Mouse (Mus musculus): ENCODE results near the gene Gm20708. TPM values are rescaled to one million over a fixed set of nuclear protein-coding genes. Genes with fewer than 3 reads are reported as not detected.
"Not testable (repeated sequence)": the region's sequence is repeated elsewhere in the genome, so short reads cannot be mapped to it uniquely, and the experiment has no call there.

The Gm20708 gene
- polyA plus RNA-seq, 1 experiment from 2014 or later, result not detected

DNA sequence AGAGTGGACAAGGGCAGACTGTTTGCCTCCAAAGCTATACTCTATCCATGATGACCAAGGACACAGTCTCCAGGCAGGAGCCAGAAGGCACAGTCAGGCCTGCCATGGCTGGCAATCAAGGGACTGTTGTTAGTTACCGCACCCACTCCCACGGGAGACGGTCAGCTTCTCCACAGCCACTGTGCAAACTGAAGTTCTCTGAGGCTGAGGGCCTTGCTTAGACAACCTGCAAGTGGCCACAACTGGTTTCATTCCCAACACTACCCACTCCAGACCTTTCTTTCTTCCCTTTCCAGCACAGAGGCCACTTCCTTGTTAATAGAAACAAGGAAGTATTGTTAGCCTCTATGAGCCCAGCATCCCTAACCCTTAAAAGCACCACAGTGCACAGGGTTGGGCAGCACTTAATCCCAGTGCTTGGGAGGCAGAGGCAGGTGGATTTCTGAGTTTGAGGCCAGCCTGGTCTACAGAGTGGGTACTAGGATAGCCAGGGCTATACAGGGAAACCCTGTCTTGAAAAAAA, 6.2 kb upstream of the Gm20708 start:
- Histone ChIP-seq H3K27ac (replicated peaks; ENCODE audit: low read depth, low read length) (no peak overlapping the region), H3K36me3 (replicated peaks; ENCODE audit: control insufficient read depth, insufficient read depth, low read depth, low read length) (no peaks in the 10 kb centered on the region), H3K9me3 (replicated peaks; ENCODE audit: control insufficient read depth, low read length) (no peaks in the 10 kb centered on the region), H3K9ac (replicated peaks; ENCODE audit: low read length) (no peak overlapping the region), H3K4me3 (ENCODE audit: low read depth, low read length) (no peak overlapping the region), H3K4me2 (ENCODE audit: low read depth, low read length) (no peak overlapping the region), H3K27me3 (ENCODE audit: control insufficient read depth, insufficient read depth, low read length) (no peaks in the 10 kb centered on the region), H3K4me1 (ENCODE audit: control insufficient read depth, insufficient read depth, low read length) (no peaks in the 10 kb centered on the region)
- DNase-seq (ENCODE audit: low spot score) (no peak), ATAC-seq (replicated peaks; ENCODE audit: insufficient number of reproducible peaks, low FRiP score, low TSS enrichment, low read depth) (no peak)
- 91% methylated on average over 3 of the region's 3 CpGs for WGBS

DNA sequence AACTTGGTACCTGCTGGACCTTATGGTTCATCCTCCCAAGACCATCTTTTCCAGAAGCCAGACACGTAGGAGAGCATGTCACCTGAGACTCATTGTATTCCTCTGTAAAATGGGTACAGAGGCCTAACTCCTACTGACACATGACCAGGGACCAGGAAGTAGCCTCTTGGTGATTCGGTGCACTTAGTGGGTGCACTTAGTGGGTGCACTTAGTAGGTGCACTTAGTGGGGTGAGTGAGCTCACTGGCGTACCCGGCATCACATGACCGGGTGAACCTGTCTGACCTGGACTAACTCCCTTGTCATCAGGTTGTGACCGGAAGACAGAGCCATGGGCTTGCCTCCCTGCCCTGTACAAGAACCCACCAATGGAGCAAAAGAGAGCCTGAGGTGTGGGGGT, 2.7 kb upstream of the Gm20708 start:
- H3K4me3 ChIP-seq (ENCODE audit: low read depth, low read length), result no peak overlapping the region
- no peak overlapping the region for H3K27ac ChIP-seq (replicated peaks; ENCODE audit: low read depth, low read length)
- no peak overlapping the region for H3K9ac ChIP-seq (replicated peaks; ENCODE audit: low read length)
- H3K4me1 ChIP-seq (ENCODE audit: control insufficient read depth, insufficient read depth, low read length), result no peaks in the 10 kb centered on the region; the same call in 1 of the 2 replicates
- DNase-seq (ENCODE audit: low spot score), result no peak
- no peaks in the 10 kb centered on the region for H3K9me3 ChIP-seq (replicated peaks; ENCODE audit: control insufficient read depth, low read length)
- WGBS, result 94% methylated on average over 6 of the region's 6 CpGs
- H3K36me3 ChIP-seq (replicated peaks; ENCODE audit: control insufficient read depth, insufficient read depth, low read depth, low read length), result no peaks in the 10 kb centered on the region
- H3K27me3 ChIP-seq (ENCODE audit: control insufficient read depth, insufficient read depth, low read length), result no peaks in the 10 kb centered on the region
- ATAC-seq (replicated peaks; ENCODE audit: insufficient number of reproducible peaks, low FRiP score, low TSS enrichment, low read depth), result no peak
- H3K4me2 ChIP-seq (ENCODE audit: low read depth, low read length), result no peak overlapping the region

GRCm38 (mm10) chr11:117810401-117811046, 1.1 kb downstream of the Gm20708 start:
- peak; percentile 84 for DNase-seq (ENCODE audit: low spot score)
- peak overlapping the region; percentile 74 for H3K4me3 ChIP-seq (ENCODE audit: low read depth, low read length)
- no peaks in the 10 kb centered on the region for H3K9me3 ChIP-seq (replicated peaks; ENCODE audit: control insufficient read depth, low read length)
- peak overlapping the region; percentile 100 for H3K4me2 ChIP-seq (ENCODE audit: low read depth, low read length)
- under 1% methylated on average over 21 of the region's 21 CpGs for WGBS
- peaks cover 7% of the 10 kb centered on the region for H3K36me3 ChIP-seq (replicated peaks; ENCODE audit: control insufficient read depth, insufficient read depth, low read depth, low read length)
- H3K4me1 ChIP-seq (ENCODE audit: control insufficient read depth, insufficient read depth, low read length), result no peaks in the 10 kb centered on the region; the same call in 1 of the 2 replicates
- H3K9ac ChIP-seq (replicated peaks; ENCODE audit: low read length), result peak overlapping the region; percentile 60
- no peaks in the 10 kb centered on the region for H3K27me3 ChIP-seq (ENCODE audit: control insufficient read depth, insufficient read depth, low read length)
- ATAC-seq (replicated peaks; ENCODE audit: insufficient number of reproducible peaks, low FRiP score, low TSS enrichment, low read depth), result peak; percentile 85
- H3K27ac ChIP-seq (replicated peaks; ENCODE audit: low read depth, low read length), result no peak overlapping the region

GRCm38 (mm10) chr11:117813867-117814266, 4.4 kb downstream of the Gm20708 start:
- H3K27ac ChIP-seq (replicated peaks; ENCODE audit: low read depth, low read length), result no peak overlapping the region
- 84% methylated on average over 5 of the region's 5 CpGs for WGBS

GRCm38 (mm10) chr11:117814704-117815366, 5.4 kb downstream of the Gm20708 start:
- 96% methylated on average over 6 of the region's 6 CpGs for WGBS
- Histone ChIP-seq H3K36me3 (replicated peaks; ENCODE audit: control insufficient read depth, insufficient read depth, low read depth, low read length) (peaks cover 7% of the 10 kb centered on the region), H3K27ac (replicated peaks; ENCODE audit: low read depth, low read length) (no peak overlapping the region), H3K4me3 (ENCODE audit: low read depth, low read length) (no peak overlapping the region), H3K4me2 (ENCODE audit: low read depth, low read length) (no peak overlapping the region), H3K9ac (replicated peaks; ENCODE audit: low read length) (no peak overlapping the region), H3K4me1 (ENCODE audit: control insufficient read depth, insufficient read depth, low read length) (no peaks in the 10 kb centered on the region; the same call in 1 of the 2 replicates), H3K9me3 (replicated peaks; ENCODE audit: control insufficient read depth, low read length) (no peaks in the 10 kb centered on the region), H3K27me3 (ENCODE audit: control insufficient read depth, insufficient read depth, low read length) (no peaks in the 10 kb centered on the region)
- ATAC-seq (replicated peaks; ENCODE audit: insufficient number of reproducible peaks, low FRiP score, low TSS enrichment, low read depth) (no peak), DNase-seq (ENCODE audit: low spot score) (no peak)

More at GRCm38 (mm10) chr11:117813867-117814266, 4.4 kb downstream of the Gm20708 start:
- no peak overlapping the region for H3K9ac ChIP-seq (replicated peaks; ENCODE audit: low read length)
- ATAC-seq (replicated peaks; ENCODE audit: insufficient number of reproducible peaks, low FRiP score, low TSS enrichment, low read depth) (no peak), DNase-seq (ENCODE audit: low spot score) (no peak)
- H3K4me2 ChIP-seq (ENCODE audit: low read depth, low read length), result no peak overlapping the region
- peaks cover 7% of the 10 kb centered on the region for H3K36me3 ChIP-seq (replicated peaks; ENCODE audit: control insufficient read depth, insufficient read depth, low read depth, low read length)
- no peaks in the 10 kb centered on the region for H3K27me3 ChIP-seq (ENCODE audit: control insufficient read depth, insufficient read depth, low read length)
- no peak overlapping the region for H3K4me3 ChIP-seq (ENCODE audit: low read depth, low read length)
- H3K4me1 ChIP-seq (ENCODE audit: control insufficient read depth, insufficient read depth, low read length), result no peaks in the 10 kb centered on the region; the same call in 1 of the 2 replicates
- no peaks in the 10 kb centered on the region for H3K9me3 ChIP-seq (replicated peaks; ENCODE audit: control insufficient read depth, low read length)

- 89% methylated on average over 9 of the region's 9 CpGs for WGBS
- H3K4me1 ChIP-seq (ENCODE audit: control insufficient read depth, insufficient read depth, low read length); H3K36me3 ChIP-seq (replicated peaks; ENCODE audit: control insufficient read depth, insufficient read depth, low read depth, low read length); DNase-seq (ENCODE audit: low spot score); H3K27ac ChIP-seq (replicated peaks; ENCODE audit: low read depth, low read length); H3K4me3 ChIP-seq (ENCODE audit: low read depth, low read length); H3K9me3 ChIP-seq (replicated peaks; ENCODE audit: control insufficient read depth, low read length); ATAC-seq (replicated peaks; ENCODE audit: insufficient number of reproducible peaks, low FRiP score, low TSS enrichment, low read depth); H3K9ac ChIP-seq (replicated peaks; ENCODE audit: low read length); H3K4me2 ChIP-seq (ENCODE audit: low read depth, low read length); H3K27me3 ChIP-seq (ENCODE audit: control insufficient read depth, insufficient read depth, low read length): not testable (repeated sequence)
Measured at GRCm38 (mm10) chr11:117815850-117816249, 6.4 kb downstream of the Gm20708 start.

DNA sequence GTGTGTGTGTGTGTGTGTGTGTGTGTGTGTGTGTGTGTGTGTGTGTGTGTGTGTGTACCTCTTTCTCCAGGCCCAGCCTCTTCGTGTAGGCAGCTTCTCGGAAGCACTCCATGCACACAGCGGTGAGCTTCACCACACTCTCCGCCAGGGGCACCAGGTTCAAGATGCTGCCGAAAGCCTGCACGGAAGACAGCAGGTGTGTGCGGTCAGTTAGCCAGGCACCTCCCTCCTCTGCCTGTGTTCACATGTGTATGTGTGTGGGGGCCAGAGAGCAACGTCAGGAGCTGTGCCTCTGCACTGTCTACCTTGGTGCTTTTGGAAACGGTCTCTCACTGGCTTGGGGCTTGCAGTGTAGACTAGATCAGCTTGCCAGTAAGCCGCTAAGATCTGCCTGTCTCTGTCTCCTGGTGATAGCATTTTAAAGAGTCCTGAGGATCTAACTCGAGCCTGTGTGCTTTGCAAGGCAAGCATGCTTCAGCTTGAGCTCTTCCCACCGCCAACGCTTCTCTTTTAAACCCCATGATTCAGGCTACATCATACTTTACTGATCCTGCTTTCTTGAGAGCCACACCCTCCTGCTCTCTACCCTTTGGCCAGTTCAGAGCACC, 7.0 kb downstream of the Gm20708 start:
- 91% methylated on average over 13 of the region's 13 CpGs for WGBS
- no peaks in the 10 kb centered on the region for H3K9me3 ChIP-seq (replicated peaks; ENCODE audit: control insufficient read depth, low read length)

DNA sequence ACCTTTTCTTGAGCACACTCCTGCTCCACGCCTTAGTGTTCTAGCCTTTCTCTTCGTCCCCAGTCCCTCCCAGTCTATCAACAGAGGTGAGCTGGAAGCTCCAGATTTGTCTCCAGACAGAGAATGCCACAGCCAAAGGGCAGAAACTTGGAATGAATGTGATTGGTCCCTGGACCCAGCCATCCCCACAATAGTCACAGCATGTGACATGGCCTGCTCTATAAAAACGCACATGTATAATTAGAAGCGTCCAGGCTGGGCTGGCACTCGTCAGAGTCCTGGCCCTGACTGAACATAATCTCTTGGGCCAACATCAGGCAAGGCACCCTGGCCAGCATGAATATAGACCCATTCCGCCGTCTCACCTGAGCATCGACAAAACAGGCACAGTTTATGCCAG, 9.6 kb downstream of the Gm20708 start:
- Histone ChIP-seq H3K9ac (replicated peaks; ENCODE audit: low read length) (no peak overlapping the region), H3K4me2 (ENCODE audit: low read depth, low read length) (no peak overlapping the region), H3K36me3 (replicated peaks; ENCODE audit: control insufficient read depth, insufficient read depth, low read depth, low read length) (no peaks in the 10 kb centered on the region; the same call in none of the 2 replicates), H3K4me3 (ENCODE audit: low read depth, low read length) (no peak overlapping the region), H3K27ac (replicated peaks; ENCODE audit: low read depth, low read length) (no peak overlapping the region), H3K4me1 (ENCODE audit: control insufficient read depth, insufficient read depth, low read length) (no peaks in the 10 kb centered on the region), H3K27me3 (ENCODE audit: control insufficient read depth, insufficient read depth, low read length) (no peaks in the 10 kb centered on the region), H3K9me3 (replicated peaks; ENCODE audit: control insufficient read depth, low read length) (no peaks in the 10 kb centered on the region)
- no peak for ATAC-seq (replicated peaks; ENCODE audit: insufficient number of reproducible peaks, low FRiP score, low TSS enrichment, low read depth)
- no peak for DNase-seq (ENCODE audit: low spot score)
- 82% methylated on average over 8 of the region's 8 CpGs for WGBS

More for the DNA sequence above, 7.0 kb downstream of the Gm20708 start:
- H3K4me3 ChIP-seq (ENCODE audit: low read depth, low read length), result no peak overlapping the region
- no peak overlapping the region for H3K27ac ChIP-seq (replicated peaks; ENCODE audit: low read depth, low read length)
- H3K4me1 ChIP-seq (ENCODE audit: control insufficient read depth, insufficient read depth, low read length), result no peaks in the 10 kb centered on the region
- H3K9ac ChIP-seq (replicated peaks; ENCODE audit: low read length), result no peak overlapping the region
- H3K4me2 ChIP-seq (ENCODE audit: low read depth, low read length), result no peak overlapping the region
- no peaks in the 10 kb centered on the region for H3K27me3 ChIP-seq (ENCODE audit: control insufficient read depth, insufficient read depth, low read length)
- H3K36me3 ChIP-seq (replicated peaks; ENCODE audit: control insufficient read depth, insufficient read depth, low read depth, low read length), result peaks cover 7% of the 10 kb centered on the region
- no peak for ATAC-seq (replicated peaks; ENCODE audit: insufficient number of reproducible peaks, low FRiP score, low TSS enrichment, low read depth)
- no peak for DNase-seq (ENCODE audit: low spot score)
